Mouse (Mus musculus) lung, postnatal 0 days (tissue): ENCODE results near the gene Mesp1. TPM values are rescaled to one million over a fixed set of nuclear protein-coding genes. Genes with fewer than 3 reads are reported as not detected.

Source experiments
- ATAC-seq: fragments of 200-750 bp; cut with Nextera tagmentation; 2 replicates; pipeline ENCODE4 v1.8.0; 2017; ENCODE audit warnings: moderate library complexity
- DNase-seq: peaks from one replicate; pipeline ENCODE4 v3.0.0-alpha.2; 2016; ENCODE audit warnings: low spot score
- H3K27ac ChIP-seq: fragments of 300-500 bp; sonication (generic); 2 replicates; pipeline ENCODE4 v1.5.1; 2014; ENCODE audit warnings: antibody characterized with exemption, mild to moderate bottlenecking, low read length, mixed read lengths
- H3K27me3 ChIP-seq: fragments of 300-500 bp; sonication (generic); replicated peaks from 2 replicates; pipeline ENCODE4 v1.6.1; 2014; ENCODE audit warnings: low read length, mixed read lengths; ENCODE audit not compliant: insufficient read depth
- H3K36me3 ChIP-seq: fragments of 300-500 bp; sonication (generic); 2 replicates; pipeline ENCODE4 v1.6.1; 2014; ENCODE audit warnings: low read length, mixed read lengths; ENCODE audit not compliant: insufficient read depth
- H3K4me1 ChIP-seq: fragments of 300-500 bp; sonication (generic); 2 replicates; pipeline ENCODE4 v1.6.1; 2014; ENCODE audit warnings: antibody characterized with exemption, low read depth, low read length, mixed read lengths; ENCODE audit not compliant: insufficient read depth
- H3K4me2 ChIP-seq: fragments of 300-500 bp; sonication (generic); replicated peaks from 2 replicates; pipeline ENCODE4 v1.6.1; 2014; ENCODE audit warnings: low read depth, mild to moderate bottlenecking, low read length, moderate library complexity, mixed read lengths
- H3K4me3 ChIP-seq: fragments of 300-500 bp; sonication (generic); 2 replicates; pipeline ENCODE4 v1.5.1; 2014; ENCODE audit warnings: low read depth, low read length
- H3K9ac ChIP-seq: fragments of 300-500 bp; sonication (generic); replicated peaks from 2 replicates; pipeline ENCODE4 v1.6.1; 2014; ENCODE audit warnings: low read depth, mild to moderate bottlenecking
- H3K9me3 ChIP-seq: fragments of 300-500 bp; sonication (generic); 2 replicates; pipeline ENCODE4 v1.6.1; 2016; ENCODE audit warnings: low read length, mixed read lengths
- CTCF ChIP-seq: IDR thresholded peaks from 2 replicates; pipeline ENCODE4 v1.5.1; 2016; ENCODE audit warnings: antibody characterized with exemption, mild to moderate bottlenecking
- EP300 ChIP-seq: IDR thresholded peaks from 2 replicates; pipeline ENCODE4 v1.6.1; 2016; ENCODE audit warnings: antibody characterized with exemption, mild to moderate bottlenecking, control low read depth
- WGBS: fragments of 180-500 bp; shearing (Covaris S2); extraction: QIAGEN DNeasy Blood & Tissue Kit; methylation state at CpG from one replicate; pipeline ENCODE4 v1.1.7; 2014; 5-methylcytosine and 5-hydroxymethylcytosine counted together
- polyA plus RNA-seq: library from polyadenylated mRNA; unstranded; fragments of >200 nt; fragmentation: Nextera tagmentation; extraction: Ambion mirVana; gene quantifications from 2 replicates; pipeline ENCODE4 v1.2.1, GENCODE M21; 2015

Gene Mesp1
- polyA plus RNA-seq, 1 experiment from 2014 or later, result 0.21 TPM

GRCm38 (mm10) chr7:79747659-79748058 is 45.9 kb downstream of the Mesp1 start:
- no peaks in the 10 kb centered on the region for H3K27me3 ChIP-seq
- no peak for ATAC-seq
- 70% methylated on average over 6 of the region's 6 CpGs for WGBS

GRCm38 (mm10) chr7:79744585-79744984 is 49.0 kb downstream of the Mesp1 start:
- Histone ChIP-seq H3K4me3 (no peak overlapping the region), H3K9me3 (no peaks in the 10 kb centered on the region), H3K36me3 (no peaks in the 10 kb centered on the region), H3K27me3 (no peaks in the 10 kb centered on the region), H3K27ac (no peak overlapping the region), H3K4me1 (no peaks in the 10 kb centered on the region; the same call in 1 of the 2 replicates), H3K9ac (no peak overlapping the region), H3K4me2 (no peak overlapping the region)
- TF ChIP-seq EP300 (no peak), CTCF (no peak)
- DNase-seq, result no peak
- no peak for ATAC-seq
- WGBS, result 67% methylated on average over 5 of the region's 5 CpGs

More at GRCm38 (mm10) chr7:79747659-79748058, 45.9 kb downstream of the Mesp1 start:
- H3K27ac ChIP-seq, result no peak overlapping the region
- H3K9me3 ChIP-seq, result no peaks in the 10 kb centered on the region
- TF ChIP-seq CTCF, result no peak
- DNase-seq, result no peak
- no peaks in the 10 kb centered on the region; the same call in 1 of the 2 replicates for H3K4me1 ChIP-seq
- H3K4me2 ChIP-seq, result no peak overlapping the region
- H3K36me3 ChIP-seq, result no peaks in the 10 kb centered on the region
- H3K9ac ChIP-seq, result no peak overlapping the region
- no peak overlapping the region for H3K4me3 ChIP-seq

DNA sequence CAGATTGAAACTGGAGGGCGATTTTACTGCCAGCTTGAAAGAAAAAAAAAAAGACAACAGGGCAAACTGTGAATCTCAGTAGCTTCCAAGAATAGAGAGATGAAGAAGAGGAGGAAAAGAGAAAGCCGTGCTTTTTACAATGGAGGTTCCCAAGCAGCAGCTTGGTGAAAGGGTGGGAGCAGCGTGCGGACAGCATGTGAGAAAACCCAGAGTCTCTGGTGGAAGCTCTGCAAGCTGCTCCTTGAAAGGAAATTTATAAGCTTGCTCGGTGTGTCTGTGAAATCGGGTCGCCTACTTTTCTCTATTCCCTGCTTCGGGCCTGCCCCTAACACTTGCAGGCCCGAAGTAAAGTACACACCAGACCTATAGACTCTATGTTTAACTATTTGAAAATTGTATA is 49.5 kb downstream of the Mesp1 start:
- Histone ChIP-seq H3K4me2 (no peak overlapping the region), H3K4me3 (no peak overlapping the region), H3K9ac (no peak overlapping the region), H3K36me3 (no peaks in the 10 kb centered on the region), H3K27ac (no peak overlapping the region), H3K4me1 (no peaks in the 10 kb centered on the region; the same call in 1 of the 2 replicates), H3K9me3 (no peaks in the 10 kb centered on the region), H3K27me3 (no peaks in the 10 kb centered on the region)
- ATAC-seq, result no peak
- 91% methylated on average over 9 of the region's 9 CpGs for WGBS
- DNase-seq, result no peak
- TF ChIP-seq CTCF, result no peak
- no peak for TF ChIP-seq EP300

DNA sequence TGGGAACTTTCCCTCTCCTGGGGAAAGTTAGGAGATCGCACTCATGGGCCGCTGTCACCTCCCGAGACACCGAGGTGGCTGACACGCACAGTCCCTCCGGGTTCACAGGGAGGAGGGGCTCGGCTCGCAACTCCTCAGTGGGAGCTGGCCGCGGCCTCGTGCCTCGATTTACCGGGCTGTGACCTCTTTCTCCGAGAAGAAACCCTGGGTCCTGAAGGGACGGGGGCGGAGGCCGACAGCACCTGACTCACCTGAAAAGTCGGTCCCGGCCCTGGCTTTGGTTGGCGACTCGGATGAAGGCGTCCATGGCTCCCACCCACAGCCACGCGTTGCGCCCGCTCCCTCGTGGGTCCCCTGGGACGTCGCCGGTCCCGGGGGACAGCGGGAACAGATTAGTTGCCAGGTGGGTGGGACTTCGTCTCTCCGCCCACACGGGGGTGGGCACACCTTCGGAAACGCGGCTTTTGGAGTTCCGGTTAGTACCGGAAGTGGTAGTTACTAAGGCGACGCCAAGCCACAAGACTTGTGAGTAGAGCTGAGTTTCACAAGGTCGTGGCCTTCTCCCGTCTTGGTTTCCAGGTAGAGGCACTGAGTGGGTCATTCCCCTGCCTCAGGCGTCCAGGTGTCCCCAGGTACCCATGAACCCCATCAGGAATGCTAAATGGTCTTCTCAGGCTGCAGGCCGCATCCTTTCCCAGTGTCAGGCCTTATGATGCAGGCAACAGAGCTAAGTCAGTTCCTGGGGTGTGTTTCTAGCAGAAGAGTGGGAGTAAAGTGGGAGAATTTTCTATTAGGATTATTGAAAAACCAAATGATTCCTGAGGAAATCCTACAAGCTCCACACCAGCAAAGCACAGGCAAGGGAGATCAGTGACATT is 50.7 kb downstream of the Mesp1 start, which contains the start of the genes Pex11a and Wdr93:
Gene Pex11a (minus strand): TSS at position 473 of the 878 bp plus-strand sequence.
Gene Wdr93 (plus strand): TSS at position 505 of the 878 bp plus-strand sequence.
- no peaks in the 10 kb centered on the region; the same call in 1 of the 2 replicates for H3K4me1 ChIP-seq
- H3K4me2 ChIP-seq, result peak within 1 kb of the TSS; percentile 78
- no peaks in the 10 kb centered on the region for H3K9me3 ChIP-seq
- TF ChIP-seq CTCF, result no peak
- no peak for TF ChIP-seq EP300
- peak within 1 kb of the TSS; percentile 16; the same call in 1 of the 2 replicates for H3K9ac ChIP-seq
- no peaks in the 10 kb centered on the region for H3K27me3 ChIP-seq
- ATAC-seq (peak; percentile 94), DNase-seq (peak; percentile 94)
- H3K4me3 ChIP-seq, result peak within 1 kb of the TSS; percentile 57
- 4% methylated on average over 34 of the region's 46 CpGs for WGBS
- no peaks in the 10 kb centered on the region for H3K36me3 ChIP-seq
- H3K27ac ChIP-seq, result peak within 1 kb of the TSS; percentile 60

DNA sequence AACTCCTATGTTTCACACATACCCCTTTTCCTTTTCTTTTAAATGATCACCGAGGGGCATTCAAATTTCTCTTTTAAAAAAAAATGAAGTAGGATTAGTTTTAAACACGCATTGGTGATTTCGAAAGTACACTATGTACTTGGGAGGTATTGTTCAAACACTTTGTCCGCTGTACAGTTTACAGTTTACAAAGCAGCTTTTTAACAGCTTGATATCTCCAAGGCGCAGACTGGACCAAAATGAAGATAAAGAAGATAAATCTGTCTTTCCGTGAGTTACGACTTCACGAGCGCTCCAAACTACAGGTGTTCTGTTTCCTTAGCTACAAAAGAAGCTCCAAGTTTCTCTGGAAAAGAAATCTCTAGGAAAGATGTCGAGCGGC is 51.3 kb downstream of the Mesp1 start:
- DNase-seq (peak; percentile 34), ATAC-seq (peak; percentile 40; the same call in 1 of the 2 replicates)
- Histone ChIP-seq H3K27ac (peak overlapping the region; percentile 60), H3K9me3 (no peaks in the 10 kb centered on the region), H3K9ac (peak overlapping the region; percentile 16; the same call in 1 of the 2 replicates), H3K36me3 (no peaks in the 10 kb centered on the region), H3K27me3 (no peaks in the 10 kb centered on the region), H3K4me3 (peak overlapping the region; percentile 57), H3K4me1 (no peaks in the 10 kb centered on the region; the same call in 1 of the 2 replicates), H3K4me2 (peak overlapping the region; percentile 78)
- WGBS, result 9% methylated on average over 11 of the region's 11 CpGs
- no peak for TF ChIP-seq EP300
- TF ChIP-seq CTCF, result no peak

Other genes with a start within 250 kb of the Mesp1 start
- 0.05 TPM in 1 of 2 replicates, not detected in the other for gene Rhcg, start 176.1 kb downstream of the Mesp1 start, polyA plus RNA-seq
- gene Ticrr, start 133.6 kb downstream of the Mesp1 start, polyA plus RNA-seq, result 0.35 and 0.37 TPM in 2 replicates
- 1.6 and 1.7 TPM in 2 replicates for gene Kif7, start 78.1 kb downstream of the Mesp1 start, polyA plus RNA-seq
- 0.45 and 0.60 TPM in 2 replicates for gene Plin1, start 60.9 kb downstream of the Mesp1 start, polyA plus RNA-seq
- gene Pex11a, start 50.7 kb downstream of the Mesp1 start, polyA plus RNA-seq, result 17.8 and 23.9 TPM in 2 replicates
- 1.6 and 2.0 TPM in 2 replicates for gene Wdr93, start 50.6 kb downstream of the Mesp1 start, polyA plus RNA-seq
- gene Mesp2, start 16.9 kb upstream of the Mesp1 start, polyA plus RNA-seq, result 0.92 and 0.99 TPM in 2 replicates
- 11.6 TPM in 2 replicates for gene Anpep, start 67.3 kb upstream of the Mesp1 start, polyA plus RNA-seq
- 11.8 and 12.0 TPM in 2 replicates for gene Ap3s2, start 126.9 kb upstream of the Mesp1 start, polyA plus RNA-seq
- 22.6 and 25.1 TPM in 2 replicates for gene Arpin, start 141.6 kb upstream of the Mesp1 start, polyA plus RNA-seq
- gene Zfp710, start 231.0 kb upstream of the Mesp1 start, polyA plus RNA-seq, result 11.1 and 12.9 TPM in 2 replicates